Mouse (Mus musculus): ENCODE measurements around the gene Npsr1. TPM values are rescaled to one million over a fixed set of nuclear protein-coding genes. Genes with fewer than 3 reads are reported as not detected.

Npsr1 gene
- polyA plus RNA-seq, 1 experiment from 2014 or later = not detected

DNA sequence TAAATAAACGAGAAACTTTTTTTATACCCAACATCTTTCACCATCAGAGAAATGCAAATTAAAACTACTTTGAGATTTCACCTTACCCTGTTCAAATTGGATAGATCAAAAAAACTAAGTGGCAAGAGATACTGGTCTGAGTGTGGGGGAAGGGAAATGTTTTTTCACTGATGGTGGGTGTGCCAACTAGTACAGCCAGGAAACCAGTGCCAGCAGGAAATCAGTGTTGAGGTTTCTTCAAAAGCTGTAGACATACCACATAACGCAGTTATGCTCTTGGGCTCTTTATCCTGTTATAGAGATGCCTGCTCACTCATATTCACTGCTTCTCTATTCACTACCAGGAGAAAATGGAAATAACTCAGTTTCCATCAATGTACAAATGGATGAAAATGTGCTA is 233.9 kb downstream of the Npsr1 start:
- H3K9me3 ChIP-seq (ENCODE audit: control insufficient read depth) = no peaks in the 10 kb centered on the region
- no peaks in the 10 kb centered on the region for H3K36me3 ChIP-seq (ENCODE audit: control insufficient read depth, insufficient read depth)
- no peak overlapping the region for H3K27ac ChIP-seq (ENCODE audit: low read depth, low read length)
- no peaks in the 10 kb centered on the region for H3K4me1 ChIP-seq (replicated peaks; ENCODE audit: control insufficient read depth, insufficient read depth, low read length)
- H3K4me2 ChIP-seq (replicated peaks; ENCODE audit: low read depth) = no peak overlapping the region
- H3K9ac ChIP-seq (ENCODE audit: low read depth, low read length) = no peak overlapping the region
- H3K27me3 ChIP-seq (replicated peaks; ENCODE audit: control insufficient read depth, insufficient read depth, low read length) = no peaks in the 10 kb centered on the region
- 71% methylated on average over 2 of the region's 2 CpGs for WGBS
- TF ChIP-seq CTCF (IDR thresholded peaks at IDR 0.05; ENCODE audit: low read depth) = no peak
- no peak overlapping the region for H3K4me3 ChIP-seq (ENCODE audit: low read depth, low read length)
- no peak for ATAC-seq

DNA sequence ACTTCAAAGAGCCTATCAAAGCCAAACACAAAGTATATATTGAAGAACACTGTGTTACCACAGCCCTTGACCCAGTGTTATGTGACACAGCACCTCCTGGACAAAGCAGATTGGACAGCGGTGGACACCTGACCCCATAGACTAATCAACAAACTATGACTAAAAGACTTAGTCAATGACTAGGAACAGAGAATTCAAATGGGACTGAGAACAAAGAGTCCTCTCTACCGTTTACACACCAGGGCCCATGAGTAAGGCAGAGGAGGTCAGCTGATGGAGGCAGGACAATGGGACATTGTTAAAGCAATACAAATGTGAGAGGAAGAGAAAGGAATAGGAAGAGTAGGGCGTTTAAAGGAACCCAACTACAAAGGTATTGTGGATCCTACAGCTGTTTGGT is 243.5 kb downstream of the Npsr1 start:
- WGBS = 53% methylated on average over 3 of the region's 3 CpGs
- no peaks in the 10 kb centered on the region for H3K27me3 ChIP-seq (replicated peaks; ENCODE audit: control insufficient read depth, insufficient read depth, low read length)
- H3K4me1 ChIP-seq (replicated peaks; ENCODE audit: control insufficient read depth, insufficient read depth, low read length) = no peaks in the 10 kb centered on the region
- H3K36me3 ChIP-seq (ENCODE audit: control insufficient read depth, insufficient read depth) = no peaks in the 10 kb centered on the region
- TF ChIP-seq CTCF (IDR thresholded peaks at IDR 0.05; ENCODE audit: low read depth) = no peak
- H3K9me3 ChIP-seq (ENCODE audit: control insufficient read depth) = no peaks in the 10 kb centered on the region
- H3K27ac ChIP-seq (ENCODE audit: low read depth, low read length) = no peak overlapping the region
- no peak overlapping the region for H3K4me3 ChIP-seq (ENCODE audit: low read depth, low read length)
- no peak overlapping the region for H3K4me2 ChIP-seq (replicated peaks; ENCODE audit: low read depth)
- no peak for ATAC-seq
- H3K9ac ChIP-seq (ENCODE audit: low read depth, low read length) = no peak overlapping the region

DNA sequence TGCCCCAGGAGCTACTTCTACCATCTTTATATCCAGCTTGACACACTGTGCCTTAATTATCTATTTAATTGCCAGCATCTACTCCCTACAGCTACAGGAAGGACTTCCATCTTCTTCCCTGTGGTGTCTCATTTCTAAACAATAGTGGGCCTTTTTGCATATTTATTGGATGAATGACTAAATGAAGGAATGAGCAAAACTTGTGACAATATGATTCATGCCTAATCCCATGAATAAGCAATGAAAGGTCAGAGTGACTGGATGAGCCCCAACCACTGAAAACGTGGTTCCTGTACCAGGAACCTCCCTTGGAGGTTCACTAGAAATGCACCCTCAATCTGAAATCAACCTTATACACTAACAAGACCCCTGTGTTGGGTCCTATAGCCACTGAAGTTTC is 249.2 kb downstream of the Npsr1 start:
- no peak overlapping the region for H3K27ac ChIP-seq (ENCODE audit: low read depth, low read length)
- TF ChIP-seq CTCF (IDR thresholded peaks at IDR 0.05; ENCODE audit: low read depth) = no peak
- H3K4me2 ChIP-seq (replicated peaks; ENCODE audit: low read depth) = no peak overlapping the region
- WGBS = 27% methylated on average over 1 of the region's 1 CpGs
- no peaks in the 10 kb centered on the region for H3K4me1 ChIP-seq (replicated peaks; ENCODE audit: control insufficient read depth, insufficient read depth, low read length)
- no peak for ATAC-seq
- H3K36me3 ChIP-seq (ENCODE audit: control insufficient read depth, insufficient read depth) = no peaks in the 10 kb centered on the region
- no peak overlapping the region for H3K9ac ChIP-seq (ENCODE audit: low read depth, low read length)
- no peaks in the 10 kb centered on the region for H3K27me3 ChIP-seq (replicated peaks; ENCODE audit: control insufficient read depth, insufficient read depth, low read length)
- no peak overlapping the region for H3K4me3 ChIP-seq (ENCODE audit: low read depth, low read length)
- no peaks in the 10 kb centered on the region for H3K9me3 ChIP-seq (ENCODE audit: control insufficient read depth)

DNA sequence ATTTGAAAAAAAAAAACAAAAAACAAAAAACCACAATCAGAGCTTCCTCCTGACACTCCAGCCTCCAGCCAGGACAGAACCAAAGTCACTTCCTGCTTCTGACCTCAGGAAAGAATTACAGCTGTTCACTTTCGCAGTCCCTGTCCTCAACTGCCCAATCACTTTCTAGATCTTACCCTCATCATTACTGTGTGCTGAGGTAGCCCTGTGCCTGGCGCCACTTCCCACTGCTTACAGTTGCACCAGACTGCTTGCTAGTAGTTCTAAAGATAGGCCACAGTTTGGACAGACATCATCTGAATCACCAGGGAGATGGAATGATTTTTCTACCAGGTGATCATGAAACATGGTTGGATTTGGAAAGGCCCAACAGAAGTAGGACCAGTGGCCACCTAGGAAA is 251.7 kb downstream of the Npsr1 start:
- no peaks in the 10 kb centered on the region for H3K27me3 ChIP-seq (replicated peaks; ENCODE audit: control insufficient read depth, insufficient read depth, low read length)
- no peaks in the 10 kb centered on the region for H3K9me3 ChIP-seq (ENCODE audit: control insufficient read depth)
- no peak for TF ChIP-seq CTCF (IDR thresholded peaks at IDR 0.05; ENCODE audit: low read depth)
- H3K27ac ChIP-seq (ENCODE audit: low read depth, low read length) = no peak overlapping the region
- 80% methylated on average over 2 of the region's 2 CpGs for WGBS
- ATAC-seq = no peak
- H3K9ac ChIP-seq (ENCODE audit: low read depth, low read length) = no peak overlapping the region
- no peaks in the 10 kb centered on the region for H3K4me1 ChIP-seq (replicated peaks; ENCODE audit: control insufficient read depth, insufficient read depth, low read length)
- H3K36me3 ChIP-seq (ENCODE audit: control insufficient read depth, insufficient read depth) = no peaks in the 10 kb centered on the region
- no peak overlapping the region for H3K4me3 ChIP-seq (ENCODE audit: low read depth, low read length)
- H3K4me2 ChIP-seq (replicated peaks; ENCODE audit: low read depth) = no peak overlapping the region

DNA sequence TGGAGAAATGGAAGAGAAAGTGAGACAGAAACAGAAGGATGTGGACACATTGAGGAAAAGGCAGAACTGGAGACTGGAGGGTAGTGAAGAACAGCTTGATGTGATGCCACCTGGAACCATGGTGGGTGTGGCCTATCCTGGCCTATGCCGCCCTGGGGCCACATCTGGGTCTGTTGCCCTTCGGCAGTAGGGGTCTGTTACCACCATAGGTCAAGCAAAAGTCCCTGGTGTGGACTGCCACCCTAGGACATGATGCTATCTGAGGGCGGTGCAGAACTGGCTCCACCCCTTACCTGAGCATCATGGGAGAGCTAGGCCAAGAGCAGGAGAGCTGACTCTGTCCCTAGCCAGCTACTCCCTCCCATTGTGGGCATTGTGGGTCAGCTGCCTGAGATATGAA is 253.6 kb downstream of the Npsr1 start:
- no peak overlapping the region for H3K27ac ChIP-seq (ENCODE audit: low read depth, low read length)
- H3K4me2 ChIP-seq (replicated peaks; ENCODE audit: low read depth) = no peak overlapping the region
- no peak for TF ChIP-seq CTCF (IDR thresholded peaks at IDR 0.05; ENCODE audit: low read depth)
- 89% methylated on average over 3 of the region's 3 CpGs for WGBS
- ATAC-seq = no peak
- no peak overlapping the region for H3K4me3 ChIP-seq (ENCODE audit: low read depth, low read length)
- no peak overlapping the region for H3K9ac ChIP-seq (ENCODE audit: low read depth, low read length)
- no peaks in the 10 kb centered on the region for H3K4me1 ChIP-seq (replicated peaks; ENCODE audit: control insufficient read depth, insufficient read depth, low read length)
- no peaks in the 10 kb centered on the region for H3K36me3 ChIP-seq (ENCODE audit: control insufficient read depth, insufficient read depth)
- no peaks in the 10 kb centered on the region for H3K9me3 ChIP-seq (ENCODE audit: control insufficient read depth)
- no peaks in the 10 kb centered on the region for H3K27me3 ChIP-seq (replicated peaks; ENCODE audit: control insufficient read depth, insufficient read depth, low read length)

Data from intestine, postnatal 0 days (tissue).